Mouse (Mus musculus) urinary bladder, adult 2 months (tissue): ENCODE measurements around the gene Gja8. TPM values are rescaled to one million over a fixed set of nuclear protein-coding genes. Genes with fewer than 3 reads are reported as not detected.

Experiments used
- DNase-seq: peaks from one replicate; pipeline ENCODE4 v3.0.0; 2022; ENCODE audit warnings: low spot score
- polyA plus RNA-seq: library from polyadenylated mRNA; depleted of rRNA; stranded (reverse); fragments of >200 nt; gene quantifications from 2 replicates; pipeline ENCODE4 v1.2.3, GENCODE M21; 2012; rRNA removed

The Gja8 gene
- polyA plus RNA-seq, 1 experiment = not detected

DNA sequence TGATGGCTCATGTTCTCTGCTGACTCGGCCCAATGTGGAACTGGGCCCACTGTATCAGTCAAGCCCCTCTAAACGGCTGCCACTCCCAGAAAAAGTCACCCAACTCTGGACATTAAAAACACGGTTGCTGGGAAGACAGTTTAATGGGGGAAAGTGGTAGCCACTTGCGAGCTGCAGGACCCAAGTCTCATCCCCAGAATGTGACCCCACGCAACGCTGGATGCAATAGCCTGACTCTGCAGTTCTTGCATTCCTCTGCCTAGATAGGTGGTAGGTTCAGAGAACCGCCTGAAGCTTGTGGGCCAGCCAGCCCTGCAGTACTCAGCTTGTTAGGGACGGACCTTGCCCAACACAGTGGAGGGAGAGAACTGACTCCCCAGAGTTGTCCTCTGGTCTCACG, 46.3 kb downstream of the Gja8 start:
- DNase-seq = no peak

GRCm38 (mm10) chr3:96874808-96875571, 50.8 kb downstream of the Gja8 start:
- no peak for DNase-seq

DNA sequence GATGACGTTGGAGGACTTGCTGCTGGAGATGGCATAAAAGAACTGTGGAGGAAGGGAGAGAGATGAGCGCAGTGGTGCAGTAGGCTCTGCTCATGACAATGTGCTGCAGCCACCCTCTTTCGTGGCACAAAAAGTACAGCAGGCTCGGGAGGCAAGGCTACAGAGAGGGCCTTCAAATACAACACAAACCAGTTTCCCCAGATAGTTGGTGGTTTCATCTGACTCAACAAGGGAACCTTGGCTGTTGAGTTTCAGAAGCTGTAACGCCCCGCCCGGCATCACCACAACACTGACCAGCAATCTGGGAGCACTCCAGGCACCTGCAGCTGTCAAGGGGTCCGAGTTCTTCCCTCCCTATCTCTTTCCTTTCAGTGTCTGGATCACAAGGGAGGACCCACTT, 53.3 kb downstream of the Gja8 start:
- peak; percentile 10 for DNase-seq

GRCm38 (mm10) chr3:96871070-96871469, 54.8 kb downstream of the Gja8 start:
- peak; percentile 9 for DNase-seq

DNA sequence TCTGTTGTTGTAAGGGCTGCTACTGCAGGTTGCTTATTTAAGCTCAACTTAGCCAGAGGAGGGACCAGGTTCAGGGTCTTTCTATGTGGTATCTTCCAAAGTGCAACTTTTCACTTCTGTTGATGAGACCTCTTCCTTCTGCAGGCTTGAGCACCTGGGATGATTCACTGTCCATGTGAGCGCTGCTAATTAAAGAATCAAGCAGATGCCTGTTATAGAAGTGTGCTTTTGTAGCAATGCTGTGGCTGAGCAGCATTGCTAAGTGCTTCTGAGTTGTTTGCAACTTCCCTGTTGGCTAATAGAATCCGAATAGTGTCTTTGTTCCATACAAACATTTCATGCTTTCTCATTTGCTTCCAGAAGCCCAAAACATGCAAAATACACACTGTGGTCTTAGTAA, 55.5 kb downstream of the Gja8 start:
- no peak for DNase-seq

- no peak for DNase-seq
Measured at GRCm38 (mm10) chr3:96869091-96869490, 56.7 kb downstream of the Gja8 start.

DNA sequence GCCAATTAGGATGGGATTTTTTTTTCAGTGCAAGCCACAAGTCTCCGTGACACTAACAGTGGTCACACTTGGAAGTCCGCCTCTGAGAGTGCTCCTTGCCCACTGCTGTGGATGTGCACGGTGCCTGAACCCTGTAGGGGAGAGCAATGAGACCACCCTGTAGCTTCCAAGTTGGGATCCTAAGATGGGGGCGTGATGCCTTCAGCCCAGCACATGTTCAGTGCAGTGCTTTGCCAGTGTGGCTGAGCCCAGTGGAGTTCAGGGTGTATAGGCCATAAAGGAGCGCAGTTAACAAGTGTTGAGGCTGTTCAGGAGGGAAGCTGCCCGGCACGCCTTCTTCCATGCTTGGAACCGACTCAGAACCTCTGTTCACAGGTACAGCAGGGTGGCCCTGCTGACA, 57.3 kb downstream of the Gja8 start:
- DNase-seq = peak; percentile 14

DNA sequence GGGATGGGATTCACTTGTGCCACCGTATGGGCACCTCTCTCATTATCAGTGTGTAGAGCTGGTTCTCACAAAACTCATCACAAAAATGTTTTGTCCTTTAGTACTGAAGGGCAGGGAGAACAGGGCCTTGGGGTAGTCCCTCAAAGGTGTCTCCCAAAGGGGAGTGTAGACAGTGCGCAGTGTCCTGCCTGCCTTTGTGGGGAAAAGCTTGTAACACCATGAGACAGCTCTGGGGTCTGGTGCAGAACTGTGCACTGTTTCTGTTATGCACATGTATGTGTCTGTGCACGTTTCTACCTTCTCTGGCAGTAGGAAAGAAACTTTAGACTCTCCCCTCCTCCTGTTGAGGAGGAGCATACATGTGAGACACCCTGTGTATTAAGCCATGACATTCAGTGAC, 58.0 kb downstream of the Gja8 start:
- DNase-seq = peak; percentile 6

Other genes with a start within 250 kb of the Gja8 start
- gene Pias3, start 229.6 kb downstream of the Gja8 start, polyA plus RNA-seq = 45.8 and 47.6 TPM in 2 replicates
- gene Nudt17, start 217.5 kb downstream of the Gja8 start, polyA plus RNA-seq = 2.5 and 2.9 TPM in 2 replicates
- 32.7 and 35.8 TPM in 2 replicates for gene Polr3c, start 198.4 kb downstream of the Gja8 start, polyA plus RNA-seq
- gene Rnf115, start 198.4 kb downstream of the Gja8 start, polyA plus RNA-seq = 29.3 and 31.0 TPM in 2 replicates
- gene Pdzk1, start 96.7 kb downstream of the Gja8 start, polyA plus RNA-seq = 0.04 TPM in 1 of 2 replicates, not detected in the other
- gene Cd160, start 96.7 kb downstream of the Gja8 start, polyA plus RNA-seq = 0.29 and 0.78 TPM in 2 replicates
- 4.4 and 5.5 TPM in 2 replicates for gene Gja5, start 21.3 kb downstream of the Gja8 start, polyA plus RNA-seq
- gene Gpr89, start 20.7 kb downstream of the Gja8 start, polyA plus RNA-seq = 10.4 and 11.5 TPM in 2 replicates
- 45.4 and 53.0 TPM in 2 replicates for gene Acp6, start 232.8 kb upstream of the Gja8 start, polyA plus RNA-seq